Mouse (Mus musculus) heart, adult 18-20 months (tissue): Measurements from ENCODE around the gene Mb21d2. TPM values are rescaled to one million over a fixed set of nuclear protein-coding genes. Genes with fewer than 3 reads are reported as not detected.
A peak's percentile ranks its signal among the peaks of the same experiment; 100 is the strongest.

Experiments used
- DNase-seq, 2 experiments: peaks; one replicate each; pipeline ENCODE4 v3.0.0; 2021 to 2022; ENCODE audit warnings: mixed read lengths in 1 of 2
- total RNA-seq, 2 experiments: library from RNA; stranded (reverse); gene quantifications; 2 replicates each; pipeline ENCODE4 v1.2.3; 2021

The Mb21d2 gene
- total RNA-seq, 2 experiments from 2014 or later: 8.4 to 9.3 TPM

DNA sequence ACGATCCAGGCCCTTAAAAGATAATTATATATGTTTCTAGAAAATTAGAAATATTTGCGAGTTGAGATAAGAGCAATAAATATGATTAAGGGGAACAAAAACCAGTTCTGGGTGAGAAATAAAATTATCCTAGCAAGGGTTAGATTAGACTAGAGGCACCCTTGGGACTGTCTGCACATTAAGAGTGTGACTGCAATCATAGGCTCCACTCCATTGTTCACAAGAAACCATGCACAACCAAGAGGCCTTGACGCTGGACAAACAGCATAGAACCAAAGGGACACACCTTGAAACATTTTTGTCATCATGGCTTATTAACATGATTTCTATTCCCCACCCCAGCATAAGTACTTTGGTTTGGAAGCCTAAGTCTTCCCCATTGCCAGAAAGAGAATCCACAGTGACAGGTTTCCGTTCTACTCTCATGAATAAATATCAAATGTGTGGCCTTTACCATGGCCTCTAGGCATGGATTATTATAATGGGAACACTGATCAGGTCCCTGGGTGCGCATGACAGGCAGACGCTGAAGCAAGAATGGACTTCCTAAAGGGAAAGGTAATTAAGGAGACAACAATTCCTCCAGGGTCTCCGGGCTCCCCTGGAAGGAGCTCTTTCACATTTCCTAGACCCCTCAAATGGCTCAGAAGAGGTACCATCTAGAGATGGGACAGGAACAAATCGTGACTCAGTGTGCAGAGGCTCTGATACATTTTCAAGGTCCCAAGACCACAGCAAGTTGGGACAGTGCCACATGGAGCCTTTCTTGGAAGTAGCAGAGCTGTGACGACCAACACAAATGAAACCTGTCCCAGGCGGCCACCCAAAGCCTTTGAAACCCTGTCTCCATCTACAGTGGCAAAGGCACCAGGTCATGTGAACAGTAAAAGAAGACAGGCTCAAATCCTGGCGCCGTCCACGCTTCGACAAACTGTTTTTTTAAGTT, 26.6 kb downstream of the Mb21d2 start:
- DNase-seq: no peak

DNA sequence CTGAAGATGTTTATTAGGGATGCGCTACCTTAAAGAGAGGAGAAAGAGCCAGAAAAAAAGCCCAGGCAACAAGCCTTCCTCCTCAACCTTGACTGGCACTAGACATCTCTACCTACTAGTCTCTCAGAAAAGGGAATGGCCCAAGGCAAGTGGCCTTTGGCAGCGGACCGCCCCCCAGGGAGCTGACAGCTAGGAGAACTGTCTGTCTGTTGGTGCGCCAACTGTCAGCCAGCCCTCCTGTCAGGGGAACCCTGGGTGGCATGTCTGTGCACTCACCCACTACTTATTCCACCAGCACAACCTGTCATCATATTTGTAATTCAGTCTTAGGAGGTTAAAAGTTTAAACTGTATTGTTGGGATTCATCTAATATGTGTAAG, 30.3 kb downstream of the Mb21d2 start:
- no peak for DNase-seq

DNA sequence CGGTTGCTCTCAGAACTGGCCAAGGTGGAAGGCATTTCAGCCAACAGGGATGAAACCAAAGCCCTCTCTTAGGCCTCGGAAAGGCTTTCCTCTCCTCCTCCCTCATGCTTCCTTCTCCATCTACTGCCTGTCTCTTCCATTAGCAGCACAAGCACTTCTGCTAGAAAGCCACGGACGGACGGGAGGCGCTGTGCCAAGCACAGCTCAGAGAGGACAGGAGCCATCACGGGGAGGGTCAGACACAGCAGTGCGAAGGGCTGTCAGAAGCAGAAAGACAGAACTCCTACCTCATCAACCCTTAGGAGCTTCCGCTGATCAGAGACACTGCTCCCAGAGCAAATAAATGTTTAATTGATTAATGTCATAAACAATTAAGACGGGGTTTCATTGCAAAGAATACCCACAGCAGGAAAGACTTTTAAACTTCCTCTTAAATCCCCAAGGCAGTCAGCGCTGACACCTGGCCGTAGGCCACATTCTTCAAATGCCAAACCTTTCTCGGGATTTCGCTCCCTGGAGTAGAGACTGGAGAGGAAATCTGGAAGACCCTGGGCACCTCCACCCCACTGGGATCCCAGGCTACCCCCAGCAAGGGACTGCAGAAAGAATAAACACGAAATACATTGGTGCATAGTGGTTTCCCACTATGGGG, 30.8 kb downstream of the Mb21d2 start:
- DNase-seq: peak; percentile 26 to 46

DNA sequence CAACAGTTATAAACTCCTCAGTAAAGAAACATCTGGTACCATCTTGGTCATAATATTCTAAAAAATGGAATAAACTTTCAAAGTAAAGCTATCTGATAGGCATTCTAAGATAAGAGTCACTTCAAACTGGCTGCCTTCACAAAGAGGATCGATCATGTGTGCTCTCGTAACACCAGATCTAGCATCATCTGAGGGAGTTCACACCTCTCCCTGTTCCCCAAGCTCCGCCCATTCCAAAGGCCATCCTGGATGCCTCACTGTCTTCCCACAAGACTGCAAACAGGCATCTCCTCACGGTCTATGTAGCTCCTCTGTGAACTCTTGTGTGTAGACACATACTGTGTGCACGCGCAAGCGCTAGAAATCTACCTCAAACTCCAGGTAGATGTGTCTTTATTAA, 32.9 kb downstream of the Mb21d2 start:
- no peak for DNase-seq

DNA sequence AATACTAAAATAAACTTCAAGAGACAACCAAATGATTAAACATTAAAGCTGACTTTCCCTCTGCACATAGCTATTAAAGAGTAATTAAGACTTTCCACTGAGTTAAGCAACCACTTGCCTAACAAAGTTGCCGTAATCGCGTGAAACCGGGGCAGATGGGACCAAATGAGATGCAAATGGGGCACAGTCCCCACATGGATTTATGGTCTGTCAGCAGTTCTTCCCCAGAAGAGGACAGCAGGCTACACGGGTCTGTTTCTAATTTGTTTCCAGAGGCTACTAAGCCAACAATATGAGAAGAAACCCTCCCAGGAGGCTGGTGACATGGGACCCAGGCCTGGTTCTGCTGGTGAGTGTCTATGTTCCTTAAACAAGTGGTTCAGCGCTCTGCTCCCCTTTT, 34.6 kb downstream of the Mb21d2 start:
- no peak for DNase-seq

DNA sequence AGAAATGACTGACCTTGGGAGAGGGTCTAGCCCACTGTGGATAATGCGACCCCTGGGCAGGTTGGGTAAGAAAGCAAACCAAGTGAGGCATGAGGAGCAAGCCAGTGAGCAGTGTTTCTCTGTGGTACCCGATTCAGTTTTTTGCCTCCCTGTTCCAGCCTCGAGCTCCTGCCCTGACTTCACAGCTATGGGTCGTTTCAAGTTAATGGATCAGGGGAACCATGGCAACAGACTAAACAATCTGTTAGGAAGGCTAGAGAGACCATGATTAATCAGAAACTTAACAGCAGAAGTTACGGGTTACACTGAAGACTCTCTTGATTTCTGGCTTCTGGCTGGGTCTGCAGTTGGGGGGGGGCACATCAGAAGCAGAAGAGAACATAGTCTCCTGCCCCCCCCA, 36.2 kb downstream of the Mb21d2 start:
- no peak for DNase-seq

DNA sequence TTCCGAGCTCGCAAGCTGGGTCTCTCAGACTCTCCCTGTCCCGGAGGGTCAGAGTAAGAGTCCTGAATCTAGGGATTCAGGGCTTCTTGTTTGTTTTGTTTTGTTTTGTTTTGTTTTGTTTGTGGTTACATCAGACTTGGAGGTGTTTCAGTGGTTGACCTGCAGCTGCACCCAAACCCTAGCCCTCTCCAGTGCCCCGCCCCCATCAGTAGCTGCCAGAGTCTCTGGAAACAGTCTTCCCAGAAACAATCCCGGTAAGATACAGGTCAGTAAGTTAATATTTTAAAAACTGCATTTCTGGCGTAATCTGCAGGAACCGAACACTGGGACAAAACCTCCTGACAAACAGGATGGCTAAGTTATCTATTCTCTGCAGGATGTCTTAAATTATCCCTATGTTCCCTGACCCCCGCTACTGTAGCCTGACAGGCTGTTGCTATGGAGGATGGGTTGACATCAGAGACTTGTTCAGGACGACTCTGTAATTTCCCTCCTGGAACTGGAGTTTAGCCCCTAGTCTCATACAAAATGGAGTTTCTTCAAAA, 43.2 kb downstream of the Mb21d2 start:
- no peak for DNase-seq

DNA sequence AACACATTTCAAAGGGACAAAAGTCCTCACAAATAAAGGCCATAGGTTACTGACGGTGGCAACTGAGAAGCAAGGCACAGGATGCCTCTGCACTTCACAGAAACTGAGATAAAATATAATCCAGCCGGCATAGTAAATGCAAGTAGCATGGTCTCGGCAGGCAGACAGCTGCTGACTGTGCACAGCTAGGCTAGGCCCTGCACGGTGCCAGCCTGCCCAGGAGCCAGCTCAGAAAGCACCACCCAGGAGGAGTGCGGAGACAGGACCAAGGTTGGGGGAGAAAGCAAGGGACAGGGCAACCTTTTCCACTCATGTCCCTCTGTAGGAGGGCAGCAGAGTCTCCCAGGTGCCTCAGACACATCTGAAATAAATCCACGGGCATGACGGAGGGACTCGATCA, 44.0 kb downstream of the Mb21d2 start:
- DNase-seq: no peak

DNA sequence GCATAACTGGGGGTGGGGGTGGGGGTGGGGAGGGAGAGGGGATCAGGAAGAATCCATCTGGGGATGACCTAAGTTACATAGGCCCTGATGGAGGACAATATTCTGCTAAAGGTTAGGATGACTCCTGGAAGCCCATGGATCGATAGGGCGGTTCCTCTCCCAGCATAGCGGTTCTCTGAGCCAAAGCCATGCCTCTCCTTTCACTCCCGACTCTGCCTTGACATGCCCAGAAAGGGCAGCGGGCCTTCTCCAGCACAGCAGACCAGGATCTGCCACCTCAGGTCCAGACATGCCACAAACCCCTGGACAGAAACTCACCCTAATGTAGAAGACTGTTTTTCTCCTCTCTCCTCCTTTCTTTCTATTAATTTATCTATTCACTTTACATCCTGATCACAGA, 44.8 kb downstream of the Mb21d2 start:
- no peak for DNase-seq

DNA sequence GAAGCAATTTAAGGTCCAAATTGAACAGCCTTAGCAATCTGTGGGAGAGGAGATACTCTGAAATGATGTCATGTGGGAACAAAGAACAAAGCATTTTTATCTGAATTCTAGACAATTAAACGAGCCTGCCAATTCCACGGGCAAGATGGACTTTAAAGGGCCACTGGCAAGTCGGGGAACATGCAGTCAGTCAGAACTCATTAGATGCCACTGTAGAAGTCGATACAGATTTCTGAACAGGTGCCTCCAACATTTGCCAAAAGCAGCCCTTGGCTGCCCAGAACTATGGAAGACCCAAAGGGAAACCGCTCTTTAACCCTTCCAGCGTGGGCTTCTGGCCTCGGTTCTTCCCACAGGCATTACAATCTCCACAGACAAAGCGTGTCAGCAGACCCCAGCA, 45.8 kb downstream of the Mb21d2 start:
- DNase-seq: no peak

DNA sequence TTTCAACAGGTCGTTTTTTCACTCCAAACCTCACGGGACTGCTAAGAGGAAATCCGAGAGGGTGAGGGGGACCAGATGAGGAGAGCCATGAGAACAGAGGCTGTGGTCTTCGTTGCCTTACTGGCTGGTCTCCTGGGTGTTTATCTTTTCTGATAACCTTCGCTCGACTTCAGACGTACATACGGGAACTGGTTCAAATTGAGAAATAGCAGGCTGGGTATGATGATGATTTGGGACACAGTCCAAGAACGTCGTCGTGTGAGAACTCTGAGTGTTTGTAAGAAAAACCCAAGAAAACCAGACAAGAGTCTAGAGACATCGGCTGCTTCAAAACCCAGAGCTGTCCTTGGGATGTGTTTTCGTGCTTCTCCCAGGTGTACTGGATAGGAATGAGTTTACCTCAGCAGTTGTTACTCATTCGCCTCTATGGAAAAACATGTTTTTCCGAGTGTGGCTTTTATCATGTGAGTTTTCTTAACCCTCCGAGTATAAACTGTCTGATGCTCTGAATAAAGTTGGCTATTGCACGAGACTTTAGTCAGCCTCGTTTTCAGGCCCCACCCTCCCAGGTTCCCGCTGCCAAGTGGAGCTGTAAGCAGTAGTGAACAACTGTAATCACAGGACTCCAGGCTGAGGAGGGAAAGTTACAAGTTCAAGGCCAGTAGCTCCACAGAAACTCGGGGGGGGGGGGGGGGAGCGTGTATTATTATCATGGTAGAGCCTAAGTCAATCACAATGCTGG, 46.6 kb downstream of the Mb21d2 start:
- DNase-seq: no peak

DNA sequence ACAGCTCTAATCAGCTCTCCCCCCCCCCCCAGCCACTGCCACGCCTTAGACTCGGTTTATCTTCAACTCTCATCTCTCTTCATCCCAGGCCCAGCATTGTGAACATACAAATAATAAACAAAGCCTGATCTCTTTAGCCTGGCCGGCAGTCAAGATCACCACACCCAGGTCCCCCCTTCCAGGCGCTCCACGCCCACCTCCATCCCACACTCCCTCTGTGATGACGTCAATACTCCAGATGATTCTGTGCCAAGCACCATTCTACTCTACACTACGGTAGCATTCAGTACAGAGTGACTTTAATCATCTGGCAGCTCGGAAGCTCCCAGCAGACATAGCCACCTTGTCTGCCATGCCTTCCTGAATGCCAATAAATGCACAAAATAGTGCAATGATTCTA, 47.7 kb downstream of the Mb21d2 start:
- DNase-seq: peak; percentile 30 to 52

DNA sequence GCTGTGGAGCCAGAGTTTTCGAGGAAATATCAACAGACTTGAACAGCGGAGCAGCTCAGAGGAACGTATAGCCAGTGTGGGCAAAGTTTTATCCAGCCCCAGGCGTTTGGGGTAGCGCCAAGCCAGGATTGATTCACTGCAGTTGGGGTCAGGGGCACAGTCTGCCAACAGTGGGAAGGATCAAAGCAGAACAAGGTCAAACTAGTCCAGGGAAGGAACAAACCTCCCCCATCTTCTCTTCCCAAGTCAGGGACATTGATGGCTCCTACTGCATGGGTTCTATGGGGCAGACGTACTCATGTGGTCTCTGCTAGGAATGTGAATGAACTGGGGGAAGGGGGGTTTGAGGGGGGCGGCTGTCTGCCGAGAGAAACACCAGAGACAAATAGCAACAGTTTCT, 48.7 kb downstream of the Mb21d2 start:
- no peak for DNase-seq

DNA sequence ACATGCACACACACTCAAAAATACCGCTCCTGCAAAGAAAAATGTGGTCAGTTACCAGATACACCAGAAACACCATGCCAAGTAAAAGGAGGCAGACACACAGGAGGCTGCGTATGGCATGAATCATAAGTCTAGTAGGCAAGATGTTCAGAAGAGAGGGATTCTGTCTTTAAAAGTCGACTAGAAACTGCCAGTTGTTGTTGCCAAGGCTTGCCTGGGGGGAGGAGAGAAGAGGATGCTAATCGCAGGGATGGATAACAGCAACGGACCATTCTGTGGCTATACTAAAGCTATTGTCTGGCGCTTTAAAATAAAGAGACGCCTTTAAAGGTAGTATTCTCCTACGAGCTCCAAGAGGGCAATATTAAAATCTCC, 49.2 kb downstream of the Mb21d2 start:
- DNase-seq: no peak

DNA sequence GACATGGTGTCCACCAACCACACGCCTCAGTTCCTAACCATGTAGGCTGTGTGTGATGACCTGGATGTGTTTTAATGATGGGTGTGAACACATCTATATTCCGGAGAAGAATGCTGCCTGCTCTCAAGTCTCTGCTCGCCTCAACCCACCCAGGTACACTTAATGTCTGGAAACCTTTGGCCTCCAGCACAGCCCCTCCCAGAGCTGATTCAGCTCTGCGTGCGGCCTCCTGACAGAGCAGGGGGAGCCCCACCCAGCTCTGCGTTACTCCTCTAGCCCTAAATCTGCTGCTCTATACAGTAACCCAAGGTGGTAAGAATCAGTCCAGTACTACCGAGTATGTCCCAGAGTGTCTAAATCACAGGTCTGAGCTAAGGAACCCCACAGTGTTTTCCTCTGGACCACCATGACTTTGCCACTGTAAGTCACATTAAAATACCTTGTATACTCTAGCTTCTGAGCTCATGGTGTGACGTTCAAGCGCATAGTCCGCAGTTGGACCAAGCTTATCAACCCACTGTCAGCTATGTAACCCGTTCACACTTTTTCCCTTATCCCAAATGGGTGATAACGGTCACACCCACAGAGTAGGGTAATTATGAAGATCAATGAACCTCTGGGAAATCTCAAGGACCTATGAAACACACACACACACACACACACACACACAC, 49.7 kb downstream of the Mb21d2 start:
- DNase-seq: no peak

DNA sequence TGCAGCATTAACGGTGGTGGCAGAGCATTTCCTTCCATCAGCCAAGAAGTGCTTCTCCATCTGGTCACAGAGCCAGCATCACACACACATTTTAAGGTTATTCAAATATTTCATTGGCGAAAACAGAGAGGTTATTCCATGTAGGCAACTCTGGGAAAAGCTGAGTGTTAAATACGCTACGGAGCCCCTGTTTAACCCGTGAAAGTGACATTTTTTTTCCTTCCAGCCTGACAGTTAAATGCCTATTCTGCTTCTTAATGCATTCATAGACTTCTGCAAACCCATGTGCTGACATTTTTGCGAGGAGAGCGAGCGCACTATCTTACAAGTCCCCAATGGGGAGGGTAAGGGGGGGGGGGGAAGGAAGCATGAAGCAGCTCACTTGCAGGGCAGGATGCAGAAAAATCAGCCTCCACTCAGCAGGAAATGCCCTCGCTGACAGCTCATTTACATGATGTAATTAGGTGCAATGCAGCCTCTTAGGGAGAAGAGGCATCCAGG, 52.3 kb downstream of the Mb21d2 start:
- no peak for DNase-seq

DNA sequence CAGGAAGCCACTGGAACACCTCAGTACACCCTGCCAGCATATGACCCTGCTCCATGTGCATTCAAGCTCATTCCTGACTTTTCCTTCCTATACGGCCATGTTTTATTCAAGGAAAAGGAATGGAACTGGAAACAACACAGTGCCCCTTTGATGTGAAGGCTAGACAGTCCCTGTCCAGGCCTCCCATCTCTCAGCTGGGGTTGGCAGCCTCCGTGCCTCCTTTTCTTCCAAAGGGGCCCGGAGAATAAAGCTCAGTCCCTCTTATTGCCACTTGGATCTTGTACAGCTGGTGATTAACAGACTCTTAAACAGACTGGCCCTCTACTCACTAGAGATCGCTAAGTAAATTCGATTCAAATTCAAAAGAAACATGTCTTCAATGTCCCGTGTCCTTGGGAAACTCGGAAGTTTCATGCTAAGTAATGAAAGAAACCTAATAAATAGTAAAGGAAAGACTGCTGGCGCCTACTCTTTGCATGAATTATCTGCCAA, 56.0 kb downstream of the Mb21d2 start:
- DNase-seq: no peak

DNA sequence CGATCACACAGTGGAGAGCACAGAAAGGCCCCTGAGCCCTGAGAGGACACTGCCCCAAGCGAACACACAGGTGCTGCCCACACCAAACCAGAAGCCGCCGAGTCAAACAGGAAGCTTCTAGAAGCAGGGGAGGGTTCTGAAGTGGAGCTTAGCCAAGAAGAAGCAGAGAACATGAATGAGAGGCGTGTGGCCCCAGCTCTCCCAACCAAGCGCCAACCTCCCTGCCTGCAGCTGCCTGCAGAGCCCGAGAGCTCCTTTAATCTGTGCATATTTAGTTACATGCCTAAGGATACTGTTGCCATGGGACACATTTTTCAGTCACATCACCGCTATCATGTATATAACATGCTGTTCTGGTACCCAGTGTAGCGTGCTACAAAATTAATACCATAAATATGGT, 58.6 kb downstream of the Mb21d2 start:
- peak; percentile 20 to 32 for DNase-seq

DNA sequence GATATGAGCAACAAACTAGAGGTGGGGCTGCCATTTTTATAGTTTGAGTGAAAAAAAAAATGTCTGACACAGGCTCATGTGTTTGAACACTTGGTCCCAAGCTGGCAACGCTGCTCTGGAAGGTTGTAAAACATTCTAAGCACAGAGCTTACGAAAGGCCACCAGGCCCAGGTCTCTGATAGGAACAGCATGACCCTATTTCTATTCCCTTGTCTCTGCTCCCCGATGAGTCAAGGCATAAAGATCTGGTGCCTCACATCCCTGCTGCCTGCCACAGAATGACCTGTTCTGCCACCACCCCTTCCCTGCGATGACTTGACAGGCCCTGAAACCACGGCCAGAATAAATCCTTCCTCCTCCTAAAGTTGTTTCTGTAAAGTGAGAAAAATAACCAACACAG, 59.0 kb downstream of the Mb21d2 start:
- DNase-seq: no peak

DNA sequence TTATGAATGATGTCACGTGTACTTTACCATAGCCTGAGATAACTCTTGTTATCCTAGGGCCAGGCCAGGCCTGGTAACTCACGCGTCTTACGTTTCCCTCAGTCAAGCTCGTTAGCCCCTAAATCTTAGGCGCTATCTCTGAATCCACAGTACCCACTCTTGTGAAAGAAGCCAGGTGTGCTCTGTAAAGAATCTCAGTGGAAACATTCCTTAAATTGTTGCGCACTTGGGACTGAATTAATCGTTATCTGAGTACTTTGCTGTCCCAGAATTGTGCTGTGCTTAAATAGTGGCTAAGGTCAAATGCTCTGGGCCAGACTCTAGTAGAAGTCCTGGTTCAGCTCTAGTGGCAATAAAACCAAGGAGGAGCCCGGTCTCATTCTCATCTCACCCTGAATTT, 60.6 kb downstream of the Mb21d2 start:
- no peak for DNase-seq

DNA sequence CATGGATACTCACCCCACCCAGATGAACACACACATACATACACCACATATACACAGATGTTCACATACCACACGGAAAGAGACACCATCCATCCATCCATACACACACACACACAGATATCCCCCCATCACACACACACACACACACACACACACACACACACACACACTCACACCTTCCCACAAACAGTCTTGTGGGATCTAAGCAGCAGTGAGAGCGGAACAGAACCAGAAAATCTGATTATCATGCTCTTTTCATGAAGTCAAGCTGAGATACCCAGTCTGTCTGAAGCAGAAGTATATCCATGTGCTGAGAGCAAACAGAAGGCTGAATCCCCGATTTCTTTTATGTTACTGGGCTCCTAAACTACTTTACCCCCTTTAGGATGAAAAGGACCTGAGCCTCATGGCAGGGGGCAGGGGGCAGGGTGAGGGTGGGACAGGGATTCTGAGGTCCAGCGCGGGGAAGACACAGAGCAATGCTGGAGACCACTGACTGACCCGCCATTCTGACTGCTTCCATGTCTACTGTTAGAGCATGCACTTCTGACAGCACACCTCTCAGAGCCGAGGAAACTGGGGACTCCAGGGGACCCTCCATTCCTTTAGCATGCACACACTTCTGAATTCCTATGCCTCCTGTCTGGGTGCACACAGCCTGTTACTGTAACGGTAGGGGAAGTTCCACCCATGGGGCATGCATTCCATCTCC, 62.7 kb downstream of the Mb21d2 start:
- no peak for DNase-seq
